Mouse (Mus musculus) intestine, embryonic 14.5 days (tissue): ENCODE data around the gene Tcp11. TPM values are rescaled to one million over a fixed set of nuclear protein-coding genes. Genes with fewer than 3 reads are reported as not detected.

Source experiments
- ATAC-seq: fragments of 200-750 bp; cut with Nextera tagmentation; replicated peaks from 2 replicates; pipeline ENCODE4 v1.8.0; 2017; ENCODE audit warnings: low read depth, moderate number of reproducible peaks, moderate TSS enrichment, moderate library complexity; ENCODE audit not compliant: low FRiP score, low TSS enrichment
- DNase-seq: peaks from one replicate; pipeline ENCODE4 v3.0.0-alpha.2; 2018; ENCODE audit warnings: low spot score
- H3K27ac ChIP-seq: fragments of 300-500 bp; sonication (generic); 2 replicates; pipeline ENCODE4 v1.5.1; 2014; ENCODE audit warnings: low read depth, mild to moderate bottlenecking, control low read depth
- H3K27me3 ChIP-seq: fragments of 300-500 bp; sonication (generic); replicated peaks from 2 replicates; pipeline ENCODE4 v1.6.1; 2014; ENCODE audit warnings: low read length, control low read depth; ENCODE audit not compliant: control insufficient read depth, insufficient read depth
- H3K36me3 ChIP-seq: fragments of 300-500 bp; sonication (generic); 2 replicates; pipeline ENCODE4 v1.6.1; 2014; ENCODE audit warnings: low read length, control low read depth; ENCODE audit not compliant: control insufficient read depth, insufficient read depth
- H3K4me1 ChIP-seq: fragments of 300-500 bp; sonication (generic); replicated peaks from 2 replicates; pipeline ENCODE4 v1.6.1; 2014; ENCODE audit warnings: low read length, control low read depth, mixed read lengths; ENCODE audit not compliant: control insufficient read depth, insufficient read depth
- H3K4me2 ChIP-seq: fragments of 300-500 bp; sonication (generic); 2 replicates; pipeline ENCODE4 v1.6.1; 2014; ENCODE audit warnings: low read length
- H3K4me3 ChIP-seq: fragments of 300-500 bp; sonication (generic); 2 replicates; pipeline ENCODE4 v1.5.1; 2014; ENCODE audit warnings: low read depth, low read length, control low read depth, mixed read lengths
- H3K9ac ChIP-seq: fragments of 300-500 bp; sonication (generic); 2 replicates; pipeline ENCODE4 v1.6.1; 2014; ENCODE audit warnings: mild to moderate bottlenecking, low read length
- H3K9me3 ChIP-seq: fragments of 300-500 bp; sonication (generic); 2 replicates; pipeline ENCODE4 v1.6.1; 2016; ENCODE audit warnings: low read length, control low read depth; ENCODE audit not compliant: control insufficient read depth
- WGBS: fragments of 180-500 bp; shearing (Covaris S2); extraction: QIAGEN DNeasy Blood & Tissue Kit; methylation state at CpG from one replicate; pipeline ENCODE4 v1.1.7; 2014; 5-methylcytosine and 5-hydroxymethylcytosine counted together
- polyA plus RNA-seq: library from polyadenylated mRNA; unstranded; fragments of >200 nt; fragmentation: Nextera tagmentation; extraction: Ambion mirVana; gene quantifications from 2 replicates; pipeline ENCODE4 v1.2.1, GENCODE M21; 2014

Tcp11 gene
- polyA plus RNA-seq, 1 experiment from 2014 or later, result 1.4 TPM

DNA sequence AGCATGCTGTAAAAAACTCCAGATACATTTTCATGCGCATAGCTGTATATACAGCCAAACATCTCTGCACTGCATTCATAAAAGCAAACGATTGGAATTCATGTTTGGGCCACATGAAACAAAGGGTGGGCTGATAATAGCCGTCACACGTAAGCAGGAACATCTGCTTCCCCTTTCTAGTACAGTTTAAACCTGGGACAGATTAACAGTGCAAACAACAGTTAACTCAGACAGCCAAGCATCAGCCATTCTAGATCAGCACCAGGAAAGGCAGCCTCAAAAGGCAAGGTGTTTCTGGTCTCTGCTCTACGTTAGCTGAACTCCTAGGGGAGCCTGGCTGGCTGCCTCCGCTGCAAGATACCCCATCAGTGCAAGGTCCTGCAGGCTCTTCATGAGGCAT, 17.3 kb downstream of the Tcp11 start:
- DNase-seq, result no peak
- Histone ChIP-seq H3K27me3 (no peaks in the 10 kb centered on the region), H3K36me3 (peaks cover 27% of the 10 kb centered on the region), H3K9ac (no peak overlapping the region), H3K9me3 (no peaks in the 10 kb centered on the region), H3K4me1 (no peaks in the 10 kb centered on the region), H3K4me2 (no peak overlapping the region), H3K4me3 (no peak overlapping the region), H3K27ac (no peak overlapping the region)
- 71% methylated on average over 6 of the region's 6 CpGs for WGBS
- ATAC-seq, result no peak

GRCm38 (mm10) chr17:28062710-28063109, 17.7 kb downstream of the Tcp11 start:
- ATAC-seq (no peak), DNase-seq (no peak)
- no peak overlapping the region for H3K4me3 ChIP-seq
- no peak overlapping the region for H3K9ac ChIP-seq
- H3K36me3 ChIP-seq, result peaks cover 31% of the 10 kb centered on the region
- no peak overlapping the region for H3K27ac ChIP-seq
- no peaks in the 10 kb centered on the region for H3K9me3 ChIP-seq
- no peaks in the 10 kb centered on the region for H3K4me1 ChIP-seq
- 89% methylated on average over 7 of the region's 7 CpGs for WGBS
- H3K4me2 ChIP-seq, result no peak overlapping the region
- H3K27me3 ChIP-seq, result no peaks in the 10 kb centered on the region

- Histone ChIP-seq H3K4me3 (no peak overlapping the region), H3K27me3 (no peaks in the 10 kb centered on the region), H3K27ac (no peak overlapping the region), H3K36me3 (peaks cover 42% of the 10 kb centered on the region), H3K9ac (no peak overlapping the region), H3K4me1 (no peaks in the 10 kb centered on the region), H3K4me2 (no peak overlapping the region), H3K9me3 (no peaks in the 10 kb centered on the region)
- DNase-seq (no peak), ATAC-seq (0 out of 2 replicates have a peak, but pooled peaks have one; percentile 41)
- WGBS, result 51% methylated on average over 7 of the region's 7 CpGs
Measured at GRCm38 (mm10) chr17:28061472-28061871, 19.0 kb downstream of the Tcp11 start.

DNA sequence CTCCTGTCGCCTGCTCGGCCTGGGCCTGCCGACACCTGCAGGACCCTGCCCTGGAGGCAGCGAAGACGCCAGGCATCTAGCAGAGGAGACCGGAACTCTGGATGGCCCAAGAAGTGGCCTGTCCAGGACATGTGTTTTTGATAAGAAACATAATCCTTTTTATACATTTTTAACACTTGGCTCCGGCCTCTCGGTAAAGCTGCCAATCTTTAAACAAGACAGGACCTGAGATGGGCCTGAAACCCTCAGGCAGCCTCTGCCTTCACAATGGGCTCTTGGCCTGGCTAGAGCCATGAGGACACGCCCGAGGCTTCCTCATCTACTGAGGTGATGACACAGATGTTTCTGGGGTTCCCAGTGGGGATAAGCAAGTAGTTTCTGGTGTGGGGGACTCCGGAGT, 19.8 kb downstream of the Tcp11 start:
- H3K4me2 ChIP-seq, result no peak overlapping the region
- ATAC-seq, result no peak
- no peak overlapping the region for H3K4me3 ChIP-seq
- WGBS, result 88% methylated on average over 11 of the region's 11 CpGs
- H3K9me3 ChIP-seq, result no peaks in the 10 kb centered on the region
- DNase-seq, result no peak
- H3K36me3 ChIP-seq, result peaks cover 42% of the 10 kb centered on the region
- no peak overlapping the region for H3K27ac ChIP-seq
- H3K27me3 ChIP-seq, result no peaks in the 10 kb centered on the region
- no peaks in the 10 kb centered on the region for H3K4me1 ChIP-seq
- no peak overlapping the region for H3K9ac ChIP-seq

- Histone ChIP-seq H3K27me3 (no peaks in the 10 kb centered on the region), H3K36me3 (peaks cover 55% of the 10 kb centered on the region), H3K4me3 (no peak overlapping the region), H3K9ac (no peak overlapping the region), H3K4me1 (no peaks in the 10 kb centered on the region), H3K27ac (no peak overlapping the region), H3K9me3 (no peaks in the 10 kb centered on the region), H3K4me2 (no peak overlapping the region)
- ATAC-seq, result no peak
- 83% methylated on average over 13 of the region's 13 CpGs for WGBS
- DNase-seq, result no peak
Measured at GRCm38 (mm10) chr17:28058346-28058745, 22.1 kb downstream of the Tcp11 start.

DNA sequence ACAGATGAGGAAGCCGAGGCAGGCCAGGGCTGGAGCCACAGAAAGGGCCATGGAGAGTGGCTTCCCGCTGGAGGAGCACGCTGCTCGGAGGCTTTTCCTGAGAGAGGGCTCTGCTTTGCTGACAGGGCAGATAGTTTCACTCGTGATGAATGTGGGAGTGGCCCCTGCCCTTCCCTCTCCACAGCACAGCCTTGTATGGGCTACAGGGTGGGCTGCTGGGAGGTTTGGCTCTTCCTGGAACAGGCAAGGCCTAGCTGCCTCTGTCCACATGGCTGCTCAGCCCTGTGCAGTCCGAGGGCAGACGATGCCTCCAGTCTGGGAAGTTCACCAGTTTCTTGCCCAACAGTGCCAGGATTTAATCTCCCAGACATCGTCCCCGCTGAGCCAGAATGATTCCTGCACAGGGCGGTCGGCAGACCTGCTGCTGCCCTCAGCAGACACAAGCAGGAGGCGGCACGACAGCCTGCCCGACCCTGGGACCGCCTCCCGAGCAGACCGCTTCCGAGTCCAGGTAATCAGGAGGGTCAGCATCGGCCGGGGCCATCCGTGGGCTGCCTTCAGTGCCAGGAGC, 28.1 kb downstream of the Tcp11 start:
- H3K27me3 ChIP-seq, result no peaks in the 10 kb centered on the region
- H3K27ac ChIP-seq, result no peak overlapping the region
- H3K4me2 ChIP-seq, result no peak overlapping the region
- no peaks in the 10 kb centered on the region for H3K4me1 ChIP-seq
- no peak for ATAC-seq
- H3K9ac ChIP-seq, result no peak overlapping the region
- WGBS, result 75% methylated on average over 21 of the region's 21 CpGs
- no peak overlapping the region for H3K4me3 ChIP-seq
- H3K9me3 ChIP-seq, result no peaks in the 10 kb centered on the region
- DNase-seq, result no peak
- peaks cover 51% of the 10 kb centered on the region for H3K36me3 ChIP-seq

- Histone ChIP-seq H3K4me3 (no peak overlapping the region), H3K36me3 (peaks cover 46% of the 10 kb centered on the region), H3K9ac (no peak overlapping the region), H3K27ac (no peak overlapping the region), H3K4me2 (no peak overlapping the region), H3K4me1 (no peaks in the 10 kb centered on the region), H3K27me3 (no peaks in the 10 kb centered on the region), H3K9me3 (no peaks in the 10 kb centered on the region)
- WGBS, result 93% methylated on average over 8 of the region's 8 CpGs
- DNase-seq, result no peak
- no peak for ATAC-seq
Measured at GRCm38 (mm10) chr17:28050210-28050609, 30.2 kb downstream of the Tcp11 start.

DNA sequence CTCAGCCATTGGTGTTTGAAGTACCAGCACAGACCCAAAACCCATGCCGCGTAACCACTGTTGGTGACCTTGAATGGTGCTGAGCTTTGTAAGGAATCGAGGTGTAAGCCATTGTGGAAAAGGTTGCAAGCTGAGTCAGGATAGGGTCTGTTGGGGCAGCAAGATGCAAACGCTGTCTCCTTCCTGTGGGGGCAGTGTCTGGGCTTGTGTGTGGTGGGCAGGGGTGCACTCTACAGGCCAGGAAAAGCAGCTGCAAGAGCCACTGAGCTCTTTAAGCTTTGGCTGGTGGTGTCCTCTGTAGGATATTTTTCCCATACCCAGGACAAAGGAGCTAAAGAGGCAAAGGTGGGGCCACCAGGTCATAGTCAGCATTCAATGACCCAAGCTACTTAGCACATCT, 32.0 kb downstream of the Tcp11 start:
- Histone ChIP-seq H3K4me3 (no peak overlapping the region), H3K4me2 (no peak overlapping the region), H3K9ac (no peak overlapping the region), H3K9me3 (no peaks in the 10 kb centered on the region), H3K27me3 (no peaks in the 10 kb centered on the region), H3K36me3 (peaks cover 45% of the 10 kb centered on the region), H3K27ac (no peak overlapping the region), H3K4me1 (no peaks in the 10 kb centered on the region)
- DNase-seq (peak; percentile 69), ATAC-seq (peak; percentile 78)
- 46% methylated on average over 4 of the region's 4 CpGs for WGBS

DNA sequence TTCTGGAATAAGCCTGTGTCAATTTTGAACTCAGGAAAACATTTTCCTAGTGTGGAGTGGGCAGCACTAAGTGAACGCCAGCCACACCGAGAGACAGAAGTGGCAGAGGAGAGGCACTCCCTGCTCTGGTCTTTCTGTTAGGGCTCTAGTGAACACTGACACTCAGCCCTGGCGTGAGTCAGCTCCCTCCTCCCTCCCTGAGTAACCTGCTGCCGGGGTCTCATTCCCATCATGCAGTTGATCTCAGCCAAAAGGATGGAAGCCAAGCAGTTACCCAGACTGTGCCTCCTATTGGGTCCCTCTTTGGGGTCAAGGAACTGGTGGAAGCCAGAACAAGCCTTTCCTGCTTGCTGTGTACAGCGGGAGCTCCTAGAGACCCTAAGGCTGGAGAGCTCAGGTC, 32.9 kb downstream of the Tcp11 start:
- no peak overlapping the region for H3K27ac ChIP-seq
- DNase-seq (no peak), ATAC-seq (no peak)
- no peak overlapping the region for H3K4me3 ChIP-seq
- H3K4me1 ChIP-seq, result no peaks in the 10 kb centered on the region
- H3K36me3 ChIP-seq, result peaks cover 47% of the 10 kb centered on the region
- no peaks in the 10 kb centered on the region for H3K27me3 ChIP-seq
- no peak overlapping the region for H3K9ac ChIP-seq
- no peaks in the 10 kb centered on the region for H3K9me3 ChIP-seq
- no peak overlapping the region for H3K4me2 ChIP-seq
- WGBS, result 80% methylated on average over 5 of the region's 5 CpGs
